Mouse (Mus musculus) bone marrow, adult 2 months (tissue): ENCODE data around the gene Eif3a. TPM values are rescaled to one million over a fixed set of nuclear protein-coding genes. Genes with fewer than 3 reads are reported as not detected.

ENCODE experiments used
- H3K27ac ChIP-seq: fragments of 200-500 bp; 2 replicates; pipeline ENCODE4 v1.5.1; 2012; ENCODE audit warnings: low read depth, mild to moderate bottlenecking, control low read depth, inconsistent platforms, low read length; ENCODE audit not compliant: control insufficient read depth, poor library complexity, insufficient read depth
- H3K4me1 ChIP-seq: fragments of 200-500 bp; 2 replicates; pipeline ENCODE4 v1.6.1; 2011; ENCODE audit warnings: low read length; ENCODE audit not compliant: control insufficient read depth, insufficient read depth
- H3K4me3 ChIP-seq: fragments of 200-500 bp; replicated peaks from 2 replicates; pipeline ENCODE3; 2011; ENCODE audit warnings: mild to moderate bottlenecking, low read depth, low read length, control low read depth; ENCODE audit not compliant: control insufficient read depth
- CTCF ChIP-seq: fragments of 200-500 bp; IDR thresholded peaks from 2 replicates; pipeline ENCODE4 v1.5.1; 2011; ENCODE audit warnings: low read length, control low read depth; ENCODE audit not compliant: control insufficient read depth, insufficient read depth
- POLR2A ChIP-seq: fragments of 200-500 bp; IDR thresholded peaks from 2 replicates; pipeline ENCODE4 v1.6.1; 2011; ENCODE audit warnings: low read depth, mild to moderate bottlenecking, control low read depth, low read length, borderline replicate concordance; ENCODE audit not compliant: control insufficient read depth
- WGBS: fragments of 180-500 bp; shearing (Covaris S2); methylation state at CpG from one replicate; pipeline ENCODE4 v1.1.7; 2018; 5-methylcytosine and 5-hydroxymethylcytosine counted together
- polyA plus RNA-seq: library from polyadenylated mRNA; stranded (reverse); fragments of >200 nt; gene quantifications from 2 replicates; pipeline ENCODE4 v1.2.4, GENCODE M21; 2011; ENCODE audit warnings: low replicate concordance; ENCODE audit not compliant: missing spikeins, insufficient read depth, insufficient read length

Eif3a gene
- polyA plus RNA-seq, 1 experiment = 99.7 TPM

GRCm38 (mm10) chr19:60712577-60712976 is 77.9 kb downstream of the Eif3a start:
- WGBS = 77% methylated on average over 2 of the region's 2 CpGs
- TF ChIP-seq CTCF = no peak
- no peak for TF ChIP-seq POLR2A

More at GRCm38 (mm10) chr19:60712577-60712976, 77.9 kb downstream of the Eif3a start:
- Histone ChIP-seq H3K4me1 (no peaks in the 10 kb centered on the region; the same call in 1 of the 2 replicates), H3K27ac (no peak overlapping the region), H3K4me3 (no peak overlapping the region)

Other genes starting within 250 kb of the Eif3a start
- gene Cacul1, start 209.6 kb downstream of the Eif3a start, polyA plus RNA-seq = 7.5 and 11.4 TPM in 2 replicates
- 1.4 and 3.3 TPM in 2 replicates for gene Nanos1, start 34.7 kb downstream of the Eif3a start, polyA plus RNA-seq
- gene Fam45a, start 20.9 kb upstream of the Eif3a start, polyA plus RNA-seq = 9.0 and 14.6 TPM in 2 replicates
- 6.5 and 9.7 TPM in 2 replicates for gene Sfxn4, start 70.8 kb upstream of the Eif3a start, polyA plus RNA-seq
- 72.6 and 93.5 TPM in 2 replicates for gene Prdx3, start 83.9 kb upstream of the Eif3a start, polyA plus RNA-seq
- 1.8 and 7.2 TPM in 2 replicates for gene Grk5, start 99.1 kb upstream of the Eif3a start, polyA plus RNA-seq